Mouse (Mus musculus): Measurements from ENCODE around the gene Il17ra.

The Il17ra gene

GRCm38 (mm10) chr6:120470666-120471065 is 7.6 kb downstream of the Il17ra start:
- peak; percentile 56 to 81 for DNase-seq (ENCODE audit: inconsistent age in 2 of 2, low spot score in 1 of 2)

- no peak for DNase-seq (ENCODE audit: inconsistent age in 2 of 2, low spot score in 1 of 2)
These were observed 9.0 kb downstream of the Il17ra start for GRCm38 (mm10) chr6:120471991-120472441.

- no peak for DNase-seq (ENCODE audit: inconsistent age in 2 of 2, low spot score in 1 of 2)
These were observed 9.6 kb downstream of the Il17ra start for GRCm38 (mm10) chr6:120472455-120473140.

- no peak for DNase-seq (ENCODE audit: inconsistent age in 2 of 2, low spot score in 1 of 2)
These were observed 10.4 kb downstream of the Il17ra start for GRCm38 (mm10) chr6:120473427-120473826.

GRCm38 (mm10) chr6:120475288-120475687 is 12.2 kb downstream of the Il17ra start:
- DNase-seq (ENCODE audit: inconsistent age in 2 of 2, low spot score in 1 of 2), result no peak

GRCm38 (mm10) chr6:120479302-120479701 is 16.3 kb downstream of the Il17ra start:
- DNase-seq (ENCODE audit: inconsistent age in 2 of 2, low spot score in 1 of 2), result peak in 1 of 2 experiments; percentile 37

- no peak for DNase-seq (ENCODE audit: inconsistent age in 2 of 2, low spot score in 1 of 2)
These were observed 17.3 kb downstream of the Il17ra start for GRCm38 (mm10) chr6:120480361-120480760.

GRCm38 (mm10) chr6:120481538-120481937 is 18.5 kb downstream of the Il17ra start:
- peak in 1 of 2 experiments; percentile 58 for DNase-seq (ENCODE audit: inconsistent age in 2 of 2, low spot score in 1 of 2)

GRCm38 (mm10) chr6:120482021-120482420 is 19.0 kb downstream of the Il17ra start:
- no peak for DNase-seq (ENCODE audit: inconsistent age in 2 of 2, low spot score in 1 of 2)

- DNase-seq (ENCODE audit: inconsistent age in 2 of 2, low spot score in 1 of 2), result no peak
These were observed 19.7 kb downstream of the Il17ra start for GRCm38 (mm10) chr6:120482756-120483155.

- peak; percentile 45 to 80 for DNase-seq (ENCODE audit: inconsistent age in 2 of 2, low spot score in 1 of 2)
These were observed 20.2 kb downstream of the Il17ra start for GRCm38 (mm10) chr6:120483211-120483626.

GRCm38 (mm10) chr6:120485038-120485437 is 22.0 kb downstream of the Il17ra start:
- no peak for DNase-seq (ENCODE audit: inconsistent age in 2 of 2, low spot score in 1 of 2)

- DNase-seq (ENCODE audit: inconsistent age in 2 of 2, low spot score in 1 of 2), result no peak
These were observed 23.0 kb downstream of the Il17ra start for GRCm38 (mm10) chr6:120486051-120486510.

GRCm38 (mm10) chr6:120488647-120489046 is 25.6 kb downstream of the Il17ra start:
- no peak for DNase-seq (ENCODE audit: inconsistent age in 2 of 2, low spot score in 1 of 2)

- no peak for DNase-seq (ENCODE audit: inconsistent age in 2 of 2, low spot score in 1 of 2)
These were observed 26.4 kb downstream of the Il17ra start for GRCm38 (mm10) chr6:120489461-120489860.

- peak in 1 of 2 experiments; percentile 15 for DNase-seq (ENCODE audit: inconsistent age in 2 of 2, low spot score in 1 of 2)
These were observed 28.0 kb downstream of the Il17ra start for GRCm38 (mm10) chr6:120491064-120491463.

- peak in 1 of 2 experiments; percentile 21 for DNase-seq (ENCODE audit: inconsistent age in 2 of 2, low spot score in 1 of 2)
These were observed 28.9 kb downstream of the Il17ra start for GRCm38 (mm10) chr6:120491862-120492498.

- peak in 1 of 2 experiments; percentile 55 for DNase-seq (ENCODE audit: inconsistent age in 2 of 2, low spot score in 1 of 2)
These were observed 29.7 kb downstream of the Il17ra start for GRCm38 (mm10) chr6:120492499-120493373.

GRCm38 (mm10) chr6:120493374-120494181 is 30.5 kb downstream of the Il17ra start, which contains the start of gene Tmem121b:
Tmem121b (minus strand) TSS chr6:120493807.
- peak; percentile 33 to 64 for DNase-seq (ENCODE audit: inconsistent age in 2 of 2, low spot score in 1 of 2)

- DNase-seq (ENCODE audit: inconsistent age in 2 of 2, low spot score in 1 of 2), result no peak
These were observed 33.5 kb downstream of the Il17ra start for GRCm38 (mm10) chr6:120496544-120496943.
